Mouse (Mus musculus): ENCODE measurements around the gene U2af1l4.

Gene U2af1l4

GRCm38 (mm10) chr7:30553021-30553589, 10.0 kb upstream of the U2af1l4 start:
- peak; percentile 43 for DNase-seq

GRCm38 (mm10) chr7:30553810-30554584, 9.1 kb upstream of the U2af1l4 start:
- DNase-seq, result no peak

- DNase-seq, result no peak
These were observed 6.1 kb upstream of the U2af1l4 start for GRCm38 (mm10) chr7:30556894-30557536.

GRCm38 (mm10) chr7:30557901-30558514, 5.1 kb upstream of the U2af1l4 start:
- DNase-seq, result no peak

DNA sequence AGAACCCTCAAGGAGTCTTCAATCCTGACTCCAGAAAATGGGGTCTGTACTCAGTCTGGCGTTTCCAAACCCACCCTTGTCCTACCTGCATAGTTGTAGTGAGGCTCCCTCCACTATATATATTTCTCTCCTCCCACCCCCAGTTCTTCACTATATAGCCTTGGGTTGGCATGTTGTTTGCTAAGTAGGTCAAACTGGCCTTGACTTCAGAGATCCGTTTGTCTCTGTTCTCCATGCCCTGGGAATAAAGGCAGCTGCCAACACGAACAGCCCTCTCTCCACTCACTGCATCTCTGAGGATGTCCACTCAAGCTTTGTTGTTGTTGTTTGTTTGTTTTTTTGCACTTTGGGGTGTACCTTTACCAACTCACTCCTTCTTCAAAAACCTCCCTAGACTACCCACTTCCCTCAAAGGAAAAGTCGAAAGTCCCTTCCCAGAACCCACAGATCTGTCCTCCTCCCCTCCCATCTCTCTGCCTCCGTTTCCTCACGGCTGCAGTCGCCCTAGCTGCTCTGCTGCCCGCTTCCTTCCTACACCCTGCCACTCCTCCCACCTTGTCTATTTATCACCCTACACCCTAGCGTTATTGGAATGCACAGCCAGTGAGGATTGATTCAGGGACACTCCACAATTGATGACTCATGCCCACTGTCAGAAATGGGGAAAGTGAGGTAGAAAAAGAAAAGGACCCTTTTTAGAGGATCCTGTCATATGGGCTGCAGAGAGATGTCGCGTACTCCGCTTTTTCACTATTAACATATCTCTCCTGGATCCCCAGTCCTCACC, 4.3 kb upstream of the U2af1l4 start:
- DNase-seq, result no peak

GRCm38 (mm10) chr7:30559443-30559954, 3.6 kb upstream of the U2af1l4 start, which contains the start of gene Lin37:
Gene Lin37, minus strand, starts transcription at chr7:30559838.
- peak; percentile 96 for DNase-seq

DNA sequence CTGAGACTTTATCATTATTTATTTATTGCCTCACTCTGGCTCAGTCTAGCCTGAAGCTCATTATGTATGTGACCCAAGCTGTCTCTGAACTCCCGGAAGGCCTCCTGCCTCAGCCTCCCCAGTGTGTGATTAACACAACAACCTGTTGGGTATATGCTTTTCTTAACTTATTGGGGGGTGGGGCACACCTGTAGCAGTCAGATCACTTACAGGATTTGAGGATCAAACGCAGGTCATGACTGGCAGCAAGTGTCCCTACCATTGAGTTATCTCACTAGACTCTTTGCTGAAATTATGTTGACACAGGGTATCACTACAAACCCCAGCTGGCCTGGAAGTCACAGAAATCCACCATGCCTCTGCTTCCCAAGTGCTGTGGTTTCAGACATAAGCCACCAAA, 2.8 kb upstream of the U2af1l4 start:
- DNase-seq, result no peak

DNA sequence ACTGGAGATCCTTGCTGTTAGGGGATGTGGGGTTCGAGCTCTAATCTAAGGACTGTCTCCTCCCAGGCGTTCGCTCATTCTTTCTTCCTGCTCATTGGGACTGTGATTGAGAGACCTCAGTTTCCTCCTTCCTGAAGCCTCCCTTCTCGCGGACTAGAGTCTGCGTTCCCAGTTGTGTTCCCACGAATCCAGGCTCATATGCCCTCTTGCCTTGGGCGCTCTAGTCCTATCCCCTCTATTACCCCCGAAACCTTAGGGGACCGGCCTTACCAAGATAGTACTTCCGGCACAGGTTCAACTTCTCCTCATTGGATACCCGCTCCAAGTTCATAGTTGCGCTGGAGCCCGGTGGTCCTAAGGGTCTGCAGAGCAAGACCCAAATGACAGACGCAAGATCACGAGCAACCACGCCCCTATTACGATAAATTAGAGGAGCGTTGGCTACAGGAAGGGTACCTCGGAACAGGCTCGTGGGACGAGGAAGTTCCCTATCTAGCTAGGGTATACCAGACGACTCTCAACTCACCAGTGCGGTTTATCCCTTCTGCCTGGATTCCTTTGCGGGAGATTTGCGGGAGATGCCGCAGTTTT, 480 bp upstream of the U2af1l4 start:
- no peak for DNase-seq

DNA sequence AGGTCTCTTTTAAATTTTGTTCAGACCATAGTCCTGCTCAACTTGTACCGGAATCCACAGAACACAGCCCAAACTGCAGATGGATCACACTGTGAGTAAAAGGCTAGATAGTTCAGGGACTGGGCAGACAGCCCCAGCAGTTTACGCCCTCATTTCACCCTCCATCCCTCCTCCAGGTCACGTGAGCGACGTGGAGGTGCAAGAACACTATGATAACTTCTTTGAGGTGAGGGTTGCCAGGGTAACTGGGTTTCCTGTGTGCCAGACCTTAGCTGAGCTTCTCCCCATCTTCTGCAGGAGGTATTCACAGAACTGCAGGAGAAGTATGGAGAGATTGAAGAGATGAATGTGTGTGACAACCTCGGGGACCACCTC, 792 bp downstream of the U2af1l4 start:
- no peak for DNase-seq

DNA sequence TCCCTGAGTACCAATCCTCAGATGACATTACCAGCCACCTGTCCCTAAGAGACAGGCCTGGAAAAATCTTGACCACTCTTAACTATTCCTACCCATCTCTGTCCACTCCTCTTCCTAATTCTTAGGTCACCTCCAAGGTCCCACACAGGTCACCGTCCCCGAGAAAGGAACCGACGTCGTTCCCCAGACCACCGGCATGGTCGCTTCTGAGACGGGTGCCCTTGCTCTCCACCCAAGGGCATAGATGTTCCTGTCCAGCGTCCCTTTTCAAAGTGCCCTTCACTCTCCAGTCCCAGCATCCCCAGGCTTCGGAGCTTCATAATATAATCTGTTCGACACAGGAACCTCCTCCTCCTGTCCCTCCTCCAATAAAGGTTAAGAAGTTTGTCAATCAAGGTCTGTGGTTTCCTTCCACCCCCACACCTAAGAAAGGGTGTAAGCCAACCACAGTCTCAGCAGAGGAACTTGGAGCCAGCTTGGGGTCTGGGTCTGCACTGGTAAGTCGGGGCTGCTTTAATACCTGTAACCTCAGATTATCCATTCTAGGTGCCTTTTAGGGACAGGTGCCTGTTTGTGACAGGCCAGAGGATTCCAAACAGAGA, 2.0 kb downstream of the U2af1l4 start, which contains the start of gene Igflr1:
Gene Igflr1, plus strand, starts transcription at position 458 of the 602 bp plus-strand sequence.
- no peak for DNase-seq

DNA sequence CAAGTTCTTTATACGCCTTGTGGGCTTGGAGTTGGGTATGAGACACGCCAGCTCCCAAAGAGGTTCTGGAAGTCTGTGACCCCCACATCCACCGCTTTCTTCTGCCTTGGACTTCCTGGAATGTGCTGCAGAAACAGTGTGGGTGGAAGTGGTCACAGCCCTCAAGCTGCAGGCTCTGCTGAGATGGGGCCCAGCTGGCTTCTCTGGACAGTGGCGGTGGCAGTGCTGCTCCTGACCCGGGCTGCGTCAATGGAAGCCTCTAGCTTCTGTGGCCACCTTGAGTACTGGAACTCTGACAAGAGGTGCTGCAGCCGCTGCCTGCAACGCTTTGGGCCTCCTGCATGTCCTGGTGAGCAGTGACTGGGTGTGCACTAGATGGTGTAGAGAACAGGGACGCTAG, 2.9 kb downstream of the U2af1l4 start:
- no peak for DNase-seq

GRCm38 (mm10) chr7:30567555-30567954, 4.5 kb downstream of the U2af1l4 start:
- no peak for DNase-seq

GRCm38 (mm10) chr7:30572389-30572788, 9.3 kb downstream of the U2af1l4 start:
- DNase-seq, result no peak

DNA sequence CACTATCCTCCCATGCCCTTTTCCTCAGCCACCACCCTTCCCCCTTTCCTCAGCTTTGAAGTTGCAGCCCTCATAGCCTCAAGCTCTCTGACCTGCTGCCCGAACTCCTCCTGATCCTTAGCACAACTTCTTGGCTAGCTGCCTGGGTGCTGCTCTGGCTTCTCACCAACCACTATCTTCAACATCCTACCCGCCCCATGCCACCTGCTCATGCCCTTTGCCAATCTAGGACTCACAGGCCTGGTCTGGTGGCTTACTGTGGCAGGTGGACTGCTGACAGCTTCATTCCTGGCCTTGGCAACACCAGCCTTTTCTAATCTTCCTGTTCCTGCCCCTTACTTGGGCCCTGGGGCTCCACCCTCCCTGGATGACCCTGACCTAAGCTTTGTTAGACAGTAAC, 9.9 kb downstream of the U2af1l4 start:
- peak; percentile 77 for DNase-seq

DNA sequence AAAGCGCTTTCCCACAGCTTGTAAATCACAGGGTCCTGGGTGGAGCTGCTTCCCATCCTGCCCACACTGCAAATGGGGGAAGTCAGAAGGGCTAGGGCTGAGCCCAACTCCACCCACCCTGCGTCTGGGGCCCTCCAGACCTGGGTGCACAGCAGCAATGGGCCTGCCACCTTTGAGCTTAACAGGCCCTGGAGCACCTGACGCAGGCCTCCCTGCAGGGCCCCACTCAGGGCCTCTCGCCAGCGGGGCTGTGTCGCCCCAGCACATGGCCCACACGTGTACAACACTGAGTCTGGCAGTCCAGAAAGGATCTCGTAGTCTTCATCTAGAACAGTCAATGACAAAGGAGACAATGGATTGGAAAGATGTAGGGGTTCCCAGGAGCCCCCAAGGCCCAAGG, 16.8 kb downstream of the U2af1l4 start:
- no peak for DNase-seq

DNA sequence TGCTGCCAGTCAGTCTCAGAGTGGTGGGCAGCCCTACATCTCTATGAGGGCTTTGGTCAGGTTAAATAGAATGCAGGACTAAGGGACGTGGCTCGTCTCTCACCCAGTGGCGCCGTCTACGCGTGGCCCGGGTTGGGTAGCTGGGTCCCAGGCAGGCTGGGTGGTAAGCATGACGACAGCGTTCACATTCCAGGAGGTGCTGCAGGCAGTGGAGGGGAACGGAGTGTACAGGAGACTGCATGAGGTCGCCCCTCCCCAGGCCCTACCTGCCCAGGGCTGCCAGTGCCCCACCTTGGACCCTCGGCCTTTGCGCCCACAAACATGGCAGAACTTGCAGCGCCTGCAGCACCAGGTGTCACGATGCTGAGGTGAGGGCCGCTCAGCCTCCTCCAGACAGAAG, 18.4 kb downstream of the U2af1l4 start:
- DNase-seq, result no peak

- no peak for DNase-seq
These were observed 21.2 kb downstream of the U2af1l4 start for GRCm38 (mm10) chr7:30584339-30584738.

DNA sequence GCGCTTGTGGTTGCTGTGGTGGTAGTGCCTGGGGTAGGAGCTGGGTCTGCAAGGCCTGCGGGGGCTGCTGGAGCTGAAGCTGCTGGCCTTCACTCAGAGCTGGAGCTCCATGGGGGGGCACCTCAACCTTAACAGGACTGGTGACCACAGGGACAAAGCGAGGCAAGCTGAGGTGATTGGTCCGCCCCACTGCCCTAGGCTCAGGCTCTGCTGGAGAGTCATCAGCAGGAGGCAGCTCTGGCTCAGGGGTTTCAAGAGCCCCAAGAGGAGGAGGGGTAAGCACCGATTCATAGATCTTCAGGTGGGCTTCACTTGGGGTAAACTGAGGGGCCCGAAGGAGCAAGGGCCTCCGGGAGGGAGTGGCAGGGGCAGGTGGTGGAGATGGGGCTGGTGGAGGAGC, 22.1 kb downstream of the U2af1l4 start:
- DNase-seq, result no peak

DNA sequence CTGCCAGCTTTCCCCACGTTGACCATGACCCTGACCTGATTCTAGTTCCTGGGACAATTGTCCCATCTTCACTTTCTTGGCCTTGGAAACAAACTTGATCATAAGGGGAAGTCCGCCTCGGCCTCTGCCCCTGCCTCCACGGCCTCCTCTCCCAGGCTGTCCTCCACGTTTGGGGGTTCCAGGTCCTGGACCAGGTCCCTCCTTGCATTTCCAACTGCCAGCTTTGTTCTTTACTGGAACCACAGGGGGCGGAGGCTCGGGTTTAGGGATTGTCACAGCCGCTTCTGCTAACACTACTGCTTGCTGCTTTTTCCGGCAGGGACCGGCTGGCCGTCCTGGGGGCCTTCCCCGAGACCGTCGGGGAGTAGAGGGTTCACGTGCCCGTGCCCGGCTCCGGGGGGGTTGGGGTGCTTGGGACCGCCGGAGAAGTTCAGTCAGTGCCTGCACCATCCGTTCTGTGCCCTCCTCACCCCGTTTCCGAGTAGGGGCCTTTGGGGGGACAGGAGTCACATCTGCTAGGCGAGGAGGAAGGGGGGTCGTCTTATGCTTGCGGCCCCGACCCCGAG, 23.4 kb downstream of the U2af1l4 start:
- DNase-seq, result no peak

DNA sequence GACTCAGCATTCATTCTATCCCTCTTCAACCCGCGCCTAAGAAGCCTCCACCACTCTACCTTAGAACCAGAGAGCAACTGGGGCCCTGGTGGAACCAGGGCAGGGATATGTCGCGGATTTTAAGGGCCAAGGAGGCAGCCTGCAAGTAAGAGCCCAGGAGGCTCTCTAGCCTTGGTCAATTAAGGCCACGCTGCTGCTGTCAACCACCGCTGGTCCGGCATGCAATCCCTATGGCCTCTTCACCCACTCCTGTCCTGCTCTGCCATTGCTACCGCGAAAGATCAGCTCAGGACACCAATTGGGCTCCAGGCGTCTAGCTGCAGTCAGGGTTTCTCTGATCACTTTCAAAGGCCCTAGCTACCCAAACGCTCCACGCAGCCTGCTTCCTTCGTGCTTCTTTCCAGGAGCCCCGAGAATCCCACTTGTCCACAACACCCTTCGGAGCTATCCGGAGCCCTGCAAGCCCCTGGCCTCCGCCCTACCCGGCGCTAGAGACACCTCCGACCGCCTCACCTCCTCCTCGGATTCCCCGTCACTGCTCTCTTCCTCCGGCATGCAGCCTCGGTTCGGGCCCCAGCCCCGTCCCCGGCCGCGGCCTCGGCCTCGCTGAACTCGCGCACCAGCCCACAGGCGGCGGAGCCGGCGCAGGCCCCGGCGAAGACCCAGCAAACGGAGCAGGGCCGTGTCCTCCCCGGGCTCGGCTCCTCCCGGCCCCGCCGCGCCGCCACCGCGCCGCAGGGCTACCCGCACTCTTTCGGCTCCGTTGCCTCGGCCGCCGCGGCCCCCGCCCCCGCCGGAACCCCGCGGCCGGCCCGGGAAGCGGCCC, 25.0 kb downstream of the U2af1l4 start:
- DNase-seq, result peak; percentile 69
